Mouse (Mus musculus): ENCODE results near the gene Ppil4.
"Not testable (repeated sequence)": the region's sequence is repeated elsewhere in the genome, so short reads cannot be mapped to it uniquely, and the experiment has no call there.

Gene Ppil4

GRCm38 (mm10) chr10:7792751-7793385 is at the start of gene Ppil4, which contains the start of gene Ginm1:
Gene Ppil4 (plus strand): TSS chr10:7792891.
Gene Ginm1 (minus strand): TSS chr10:7792824.
- DNase-seq, result peak; percentile 92

- DNase-seq, result not testable (repeated sequence)
Observed at GRCm38 (mm10) chr10:7745528-7745927, 47.2 kb upstream of the Ppil4 start.

GRCm38 (mm10) chr10:7748752-7749151 is 43.9 kb upstream of the Ppil4 start:
- no peak for DNase-seq

- DNase-seq, result no peak
Observed at GRCm38 (mm10) chr10:7757544-7757943, 35.1 kb upstream of the Ppil4 start.

- DNase-seq, result no peak
Observed at GRCm38 (mm10) chr10:7772346-7772745, 20.3 kb upstream of the Ppil4 start.

GRCm38 (mm10) chr10:7772769-7773168 is 19.9 kb upstream of the Ppil4 start:
- DNase-seq, result no peak

GRCm38 (mm10) chr10:7775421-7775820 is 17.3 kb upstream of the Ppil4 start:
- DNase-seq, result no peak

GRCm38 (mm10) chr10:7778361-7778760 is 14.3 kb upstream of the Ppil4 start:
- DNase-seq, result no peak

- DNase-seq, result no peak
Observed at GRCm38 (mm10) chr10:7779751-7780237, 12.9 kb upstream of the Ppil4 start.

GRCm38 (mm10) chr10:7780238-7781176 is 12.2 kb upstream of the Ppil4 start:
- DNase-seq, result peak; percentile 91

- DNase-seq, result no peak
Observed at GRCm38 (mm10) chr10:7781214-7781613, 11.5 kb upstream of the Ppil4 start.

GRCm38 (mm10) chr10:7787319-7787718 is 5.4 kb upstream of the Ppil4 start:
- DNase-seq, result no peak

GRCm38 (mm10) chr10:7792254-7792750 is 389 bp upstream of the Ppil4 start:
- no peak for DNase-seq

- DNase-seq, result no peak
Observed at GRCm38 (mm10) chr10:7801258-7801657, 8.6 kb downstream of the Ppil4 start.

GRCm38 (mm10) chr10:7802519-7803140 is 9.9 kb downstream of the Ppil4 start:
- DNase-seq, result no peak

- peak; percentile 55 for DNase-seq
Observed at GRCm38 (mm10) chr10:7809937-7810336, 17.2 kb downstream of the Ppil4 start.

- DNase-seq, result no peak
Observed at GRCm38 (mm10) chr10:7816476-7816875, 23.8 kb downstream of the Ppil4 start.

- DNase-seq, result no peak
Observed at GRCm38 (mm10) chr10:7818676-7819075, 26.0 kb downstream of the Ppil4 start.

- DNase-seq, result no peak
Observed at GRCm38 (mm10) chr10:7819156-7819555, 26.5 kb downstream of the Ppil4 start.

GRCm38 (mm10) chr10:7819603-7820002 is 26.9 kb downstream of the Ppil4 start:
- no peak for DNase-seq

GRCm38 (mm10) chr10:7820171-7820570 is 27.5 kb downstream of the Ppil4 start:
- no peak for DNase-seq

- DNase-seq, result no peak
Observed at GRCm38 (mm10) chr10:7821981-7822380, 29.3 kb downstream of the Ppil4 start.

GRCm38 (mm10) chr10:7824663-7825280 is 32.1 kb downstream of the Ppil4 start:
- DNase-seq, result no peak

Data from lung, postnatal 14 days (tissue).